Comparison of ENCODE assay signal across 18 mouse cellular contexts in genomic region chr15:12962179-12962578, GRCm38 (mm10).
"Had no signal": no experiment of that assay in that cellular context is flagged by ENCODE, and none has a peak within 500 bp of the region (broad histone marks: within the 10 kb centered on the region; RNA-seq: fewer than 3 reads in every experiment).

No protein-coding gene starts in this region.

- H3K4me2 ChIP-seq: lung, embryonic 14.5 days; midbrain, embryonic 12.5 days; neural tube, embryonic 13.5 days; neural tube, embryonic 15.5 days had no signal

- H3K27ac ChIP-seq: midbrain, embryonic 10.5 days; midbrain, embryonic 12.5 days; neural tube, embryonic 13.5 days; neural tube, embryonic 15.5 days had no signal

- H3K4me3 ChIP-seq: midbrain, embryonic 10.5 days; midbrain, embryonic 12.5 days; myocyte; neural tube, embryonic 13.5 days; neural tube, embryonic 15.5 days had no signal

- DNase-seq: lung, adult 18-20 months; lung, embryonic 14.5 days; lung, postnatal 4 days; midbrain, embryonic 14.5 days; retina, postnatal 1 day; right cerebral cortex, adult 18-20 months; right cerebral cortex, postnatal 25 days; right cerebral cortex, postnatal 4 days; spleen, adult 18-20 months; thymus, adult 18-20 months; thymus, postnatal 14 days; thymus, postnatal 36 days had no signal

- H3K9me3 ChIP-seq: midbrain, embryonic 10.5 days; midbrain, embryonic 12.5 days; neural tube, embryonic 13.5 days; neural tube, embryonic 15.5 days had no signal

- ATAC-seq: midbrain, embryonic 16.5 days had no signal

- H3K36me3 ChIP-seq: midbrain, embryonic 10.5 days; midbrain, embryonic 12.5 days; neural tube, embryonic 13.5 days; neural tube, embryonic 15.5 days had no signal

- H3K27me3 ChIP-seq: midbrain, embryonic 12.5 days; neural tube, embryonic 13.5 days; neural tube, embryonic 15.5 days had no signal

- H3K4me1 ChIP-seq: neural tube, embryonic 13.5 days; neural tube, embryonic 15.5 days had no signal

- H3K9ac ChIP-seq: lung, embryonic 14.5 days; midbrain, embryonic 12.5 days; neural tube, embryonic 13.5 days; neural tube, embryonic 15.5 days had no signal
